In the genomic region with DNA sequence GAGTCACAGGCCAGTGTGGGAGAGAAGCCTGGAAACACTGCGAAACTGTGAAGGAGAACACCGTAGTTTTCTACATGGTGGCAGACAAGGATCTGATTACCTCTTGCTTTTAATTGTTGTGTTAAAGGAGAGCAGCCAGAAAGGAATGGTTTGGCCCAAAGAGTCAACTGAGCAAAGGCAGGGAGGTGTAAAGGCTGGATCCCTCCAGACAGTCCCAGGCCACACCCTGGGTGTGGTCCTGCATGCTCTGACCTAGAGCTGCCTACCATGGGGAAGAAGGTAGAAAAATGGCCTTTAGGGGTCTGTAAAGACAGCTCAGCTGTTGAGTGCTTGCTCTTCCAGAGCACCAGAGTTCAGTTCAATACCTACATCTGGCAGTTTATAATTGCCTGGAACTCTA, we compare ENCODE assay signal across 26 mouse cellular contexts.
DNase-seq lines count a peak whose midpoint lies in the region; ATAC-seq and TF ChIP-seq lines count a peak whose summit lies in the region.
"Had no signal": no experiment of that assay in that cellular context is flagged by ENCODE, and none has a peak within 500 bp of the region (broad histone marks: within the 10 kb centered on the region; RNA-seq: fewer than 3 reads in every experiment).

No protein-coding gene starts in this region.

- no peak for DNase-seq in heart, embryonic 10.5 days (ENCODE audit: low spot score)
- DNase-seq in heart, postnatal 14 days, result no peak
- DNase-seq in ES-CJ7 (ENCODE audit: low read depth, low spot score), result peak; percentile 87
- DNase-seq in c-Kit-negative CD71-positive TER-119-positive erythroid progenitor cells, embryonic 14.5 days (ENCODE audit: low read depth, low spot score), result peak; percentile 44
- no peak for DNase-seq in liver, embryonic 14.5 days (ENCODE audit: low read depth in 3 of 3, low spot score in 3 of 3)
- DNase-seq in cerebellum, postnatal 4 days (ENCODE audit: low spot score in 2 of 2), result no peak
- DNase-seq in left cerebral cortex, adult 2 months (ENCODE audit: extremely low spot score in 1 of 2, low spot score in 2 of 2), result no peak
- no peak for DNase-seq in urinary bladder, postnatal 36 days (ENCODE audit: low spot score in 2 of 2)
- DNase-seq: adrenal gland, postnatal 14 days; B cell, adult 2 months; cerebellum, adult 18-20 months; cerebellum, postnatal 10 days; embryo, embryonic 11 days; gastrocnemius, postnatal 10 days; heart, adult 18-20 months; heart, postnatal 4 days had no signal

- H3K27ac ChIP-seq in heart, embryonic 10.5 days, result peak overlapping the region; percentile 47; the same call in 1 of the 2 replicates
- no peak overlapping the region for H3K27ac ChIP-seq in liver, embryonic 14.5 days
- H3K27ac ChIP-seq in left cerebral cortex, adult 2 months, result no peak overlapping the region
- H3K27ac ChIP-seq: embryonic facial prominence, embryonic 15.5 days; forebrain, embryonic 15.5 days; heart, embryonic 13.5 days; hindbrain, embryonic 12.5 days had no signal

- TF ChIP-seq EP300 in liver, embryonic 14.5 days (IDR thresholded peaks at IDR 0.05; ENCODE audit: low read depth), result no peak

- TF ChIP-seq CTCF in liver, embryonic 14.5 days (IDR thresholded peaks at IDR 0.05; ENCODE audit: low read depth), result no peak
- no peak for TF ChIP-seq CTCF in left cerebral cortex, adult 2 months (IDR thresholded peaks at IDR 0.05)

- no peaks in the 10 kb centered on the region for H3K4me1 ChIP-seq in heart, embryonic 10.5 days
- H3K4me1 ChIP-seq in liver, embryonic 14.5 days (replicated peaks; ENCODE audit: control insufficient read depth in 2 of 2, insufficient read depth in 2 of 2, low read length in 1 of 2), result peaks cover 0 to 15% of the 10 kb centered on the region in 2 experiments; a peak in 2 of 4 replicates
- H3K4me1 ChIP-seq: embryonic facial prominence, embryonic 15.5 days; forebrain, embryonic 15.5 days; heart, embryonic 13.5 days had no signal

- H3K36me3 ChIP-seq in heart, embryonic 10.5 days, result no peaks in the 10 kb centered on the region
- no peaks in the 10 kb centered on the region for H3K36me3 ChIP-seq in liver, embryonic 14.5 days (replicated peaks; ENCODE audit: control insufficient read depth, insufficient read depth, low read depth)
- H3K36me3 ChIP-seq: embryonic facial prominence, embryonic 15.5 days; forebrain, embryonic 15.5 days; G1E; heart, embryonic 13.5 days; hindbrain, embryonic 12.5 days had no signal

- ATAC-seq in liver, embryonic 14.5 days (ENCODE audit: insufficient read depth), result peak; percentile 62; the same call in 1 of the 2 replicates
- ATAC-seq: activated CD4-positive, CD25-positive, alpha-beta regulatory T cell, adult 4 months; CD4-positive, CD25-positive, alpha-beta regulatory T cell, adult 4 months; forebrain, embryonic 15.5 days; hindbrain, embryonic 16.5 days; inflammation-experienced regulatory T-cells, adult 6 months had no signal

- 90% methylated on average over 2 of the region's 2 CpGs for WGBS in heart, embryonic 10.5 days
- WGBS in liver, embryonic 14.5 days (ENCODE audit: insufficient replicate concordance), result 76% methylated on average over 2 of the region's 2 CpGs

- H3K9ac ChIP-seq in liver, embryonic 14.5 days (replicated peaks), result no peak overlapping the region
- H3K9ac ChIP-seq: embryonic facial prominence, embryonic 15.5 days; forebrain, embryonic 15.5 days; heart, embryonic 13.5 days; hindbrain, embryonic 12.5 days had no signal

- peak overlapping the region; percentile 26; the same call in 1 of the 2 replicates for H3K4me2 ChIP-seq in liver, embryonic 14.5 days (ENCODE audit: low read depth)
- H3K4me2 ChIP-seq: embryonic facial prominence, embryonic 15.5 days; forebrain, embryonic 15.5 days; heart, embryonic 13.5 days; hindbrain, embryonic 12.5 days had no signal

- peaks cover 23% of the 10 kb centered on the region for H3K27me3 ChIP-seq in heart, embryonic 10.5 days (ENCODE audit: insufficient read depth, poor library complexity, severe bottlenecking)
- H3K27me3 ChIP-seq in liver, embryonic 14.5 days (ENCODE audit: control insufficient read depth, insufficient read depth, low read length), result no peaks in the 10 kb centered on the region
- H3K27me3 ChIP-seq: hindbrain, embryonic 12.5 days had no signal

- H3K9me3 ChIP-seq in heart, embryonic 10.5 days, result no peaks in the 10 kb centered on the region
- no peaks in the 10 kb centered on the region for H3K9me3 ChIP-seq in liver, embryonic 14.5 days (ENCODE audit: control insufficient read depth, low read length)
- H3K9me3 ChIP-seq: embryonic facial prominence, embryonic 15.5 days; forebrain, embryonic 15.5 days; G1E; heart, embryonic 13.5 days; hindbrain, embryonic 12.5 days had no signal

- intact Hi-C loops in heart, postnatal 14 days (cut with DNase I), result no loop called here
- intact Hi-C loops in left cerebral cortex, adult 2 months (cut with DNase I), result no loop called here

- H3K4me3 ChIP-seq in heart, embryonic 10.5 days, result no peak overlapping the region
- no peak overlapping the region for H3K4me3 ChIP-seq in liver, embryonic 14.5 days (ENCODE audit: insufficient read depth in 1 of 2, low read depth in 2 of 2, low read length in 2 of 2)
- H3K4me3 ChIP-seq in left cerebral cortex, adult 2 months, result no peak overlapping the region
- H3K4me3 ChIP-seq: embryonic facial prominence, embryonic 15.5 days; erythroblast, embryonic 14.5 days; forebrain, embryonic 15.5 days; heart, embryonic 13.5 days; hindbrain, embryonic 12.5 days had no signal

Comparison
In these comparisons a context has a peak if more than half of its experiments do, and no peak if none do; other contexts are left out.
1. DNase-seq: peak in ES-CJ7 (single experiment) and c-Kit-negative CD71-positive TER-119-positive erythroid progenitor cells, embryonic 14.5 days (single experiment); none in heart, embryonic 10.5 days (single experiment), heart, postnatal 14 days (0 of 2), liver, embryonic 14.5 days (0 of 3), cerebellum, postnatal 4 days (0 of 2), left cerebral cortex, adult 2 months (0 of 2) and urinary bladder, postnatal 36 days (0 of 2).